Mouse (Mus musculus): ENCODE measurements at regions not wholly inside any gene's neighbourhood (a gene's known extent, or its start where the extent isn't known, plus 50 kb on each side); places are given as distances from the start of the nearest gene placed in this dataset.

DNA sequence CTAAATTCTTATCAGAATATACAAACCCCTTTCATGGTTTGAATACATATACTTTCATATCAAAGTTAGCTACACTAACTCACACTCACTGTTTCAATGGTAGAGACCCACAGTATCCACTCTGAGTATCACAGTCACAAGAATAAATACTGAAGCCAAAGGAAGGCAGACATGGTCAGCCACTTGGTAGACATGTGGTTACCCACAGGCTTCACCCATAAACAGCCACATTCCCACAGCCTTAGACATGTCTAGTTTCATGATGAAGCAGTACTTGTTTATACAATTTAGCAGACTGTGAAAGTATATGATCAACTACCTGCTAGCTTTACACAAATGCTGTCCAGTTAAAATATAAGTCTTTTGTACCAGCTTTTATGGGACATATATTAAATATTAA lies 159.0 kb downstream of the Sucnr1 start:
- Histone ChIP-seq H3K36me3 (ENCODE audit: control insufficient read depth, insufficient read depth, low read length) (no peaks in the 10 kb centered on the region), H3K27ac (ENCODE audit: low read depth, low read length) (no peak overlapping the region), H3K4me1 (ENCODE audit: control insufficient read depth, insufficient read depth, low read length) (no peaks in the 10 kb centered on the region), H3K4me3 (ENCODE audit: low read depth, low read length) (no peak overlapping the region), H3K27me3 (replicated peaks; ENCODE audit: control insufficient read depth, insufficient read depth, low read length) (no peaks in the 10 kb centered on the region), H3K4me2 (ENCODE audit: low read length) (no peak overlapping the region), H3K9ac (ENCODE audit: low read length) (no peak overlapping the region), H3K9me3 (replicated peaks; ENCODE audit: control insufficient read depth, low read length) (no peaks in the 10 kb centered on the region)
- ATAC-seq (no peak), DNase-seq (ENCODE audit: low spot score) (no peak)

GRCm38 (mm10) chr3:60266666-60267415 lies 185.2 kb downstream of the Sucnr1 start:
- Histone ChIP-seq H3K4me3 (ENCODE audit: low read depth, low read length) (no peak overlapping the region), H3K27me3 (replicated peaks; ENCODE audit: control insufficient read depth, insufficient read depth, low read length) (no peaks in the 10 kb centered on the region), H3K27ac (ENCODE audit: low read depth, low read length) (no peak overlapping the region), H3K9ac (ENCODE audit: low read length) (no peak overlapping the region), H3K36me3 (ENCODE audit: control insufficient read depth, insufficient read depth, low read length) (no peaks in the 10 kb centered on the region), H3K4me1 (ENCODE audit: control insufficient read depth, insufficient read depth, low read length) (no peaks in the 10 kb centered on the region), H3K4me2 (ENCODE audit: low read length) (no peak overlapping the region), H3K9me3 (replicated peaks; ENCODE audit: control insufficient read depth, low read length) (no peaks in the 10 kb centered on the region)
- no peak for DNase-seq (ENCODE audit: low spot score)
- WGBS: 91% methylated on average over 3 of the region's 3 CpGs
- ATAC-seq: no peak

GRCm38 (mm10) chr3:60267416-60268174 lies 185.9 kb downstream of the Sucnr1 start:
- Histone ChIP-seq H3K27me3 (replicated peaks; ENCODE audit: control insufficient read depth, insufficient read depth, low read length) (no peaks in the 10 kb centered on the region), H3K27ac (ENCODE audit: low read depth, low read length) (no peak overlapping the region), H3K9ac (ENCODE audit: low read length) (no peak overlapping the region), H3K4me3 (ENCODE audit: low read depth, low read length) (no peak overlapping the region), H3K4me2 (ENCODE audit: low read length) (no peak overlapping the region), H3K9me3 (replicated peaks; ENCODE audit: control insufficient read depth, low read length) (no peaks in the 10 kb centered on the region), H3K36me3 (ENCODE audit: control insufficient read depth, insufficient read depth, low read length) (no peaks in the 10 kb centered on the region), H3K4me1 (ENCODE audit: control insufficient read depth, insufficient read depth, low read length) (no peaks in the 10 kb centered on the region)
- DNase-seq (ENCODE audit: low spot score) (no peak), ATAC-seq (no peak)

DNA sequence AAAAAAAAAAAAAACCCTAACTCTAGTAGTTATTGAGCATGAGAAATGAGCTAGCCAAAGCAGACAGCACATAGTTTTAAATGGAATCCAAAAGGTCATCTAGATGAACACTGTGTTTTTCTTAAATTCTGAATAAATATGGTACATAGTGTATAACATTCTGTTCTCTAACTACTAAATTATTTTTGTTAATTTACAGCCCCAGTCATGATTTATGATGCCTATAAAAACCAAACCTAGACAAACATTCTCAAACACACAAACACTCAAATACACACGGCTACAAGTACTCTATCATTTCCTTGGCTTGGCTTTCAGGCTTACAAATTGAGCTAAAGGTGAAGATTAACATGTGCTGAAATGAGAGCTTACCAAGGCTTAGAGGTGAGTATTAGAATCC lies 188.8 kb downstream of the Sucnr1 start:
- Histone ChIP-seq H3K4me2 (ENCODE audit: low read length) (no peak overlapping the region), H3K36me3 (ENCODE audit: control insufficient read depth, insufficient read depth, low read length) (no peaks in the 10 kb centered on the region), H3K4me1 (ENCODE audit: control insufficient read depth, insufficient read depth, low read length) (no peaks in the 10 kb centered on the region), H3K27ac (ENCODE audit: low read depth, low read length) (no peak overlapping the region), H3K27me3 (replicated peaks; ENCODE audit: control insufficient read depth, insufficient read depth, low read length) (no peaks in the 10 kb centered on the region), H3K9ac (ENCODE audit: low read length) (no peak overlapping the region), H3K4me3 (ENCODE audit: low read depth, low read length) (no peak overlapping the region), H3K9me3 (replicated peaks; ENCODE audit: control insufficient read depth, low read length) (no peaks in the 10 kb centered on the region)
- 88% methylated on average over 1 of the region's 1 CpGs for WGBS
- no peak for DNase-seq (ENCODE audit: low spot score)
- no peak for ATAC-seq

DNA sequence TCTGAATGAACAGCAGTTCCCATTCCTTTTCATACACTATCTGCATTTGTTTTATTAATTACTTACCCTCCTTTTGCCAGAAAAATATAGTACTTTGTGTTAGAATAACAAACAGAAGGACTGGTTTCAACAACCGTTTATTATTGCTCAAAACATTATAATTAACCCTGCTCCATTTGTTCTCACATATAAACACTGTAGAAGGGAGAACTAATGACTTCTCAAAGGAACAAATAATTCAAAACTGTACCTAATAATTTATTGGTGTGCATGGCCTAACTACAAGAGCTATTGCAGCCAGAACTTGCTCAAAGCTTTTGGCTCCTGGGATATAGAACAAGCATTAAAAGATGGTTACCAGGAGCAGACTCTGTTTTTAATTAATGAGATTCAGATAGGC lies 192.1 kb downstream of the Sucnr1 start:
- Histone ChIP-seq H3K36me3 (ENCODE audit: control insufficient read depth, insufficient read depth, low read length) (no peaks in the 10 kb centered on the region), H3K4me3 (ENCODE audit: low read depth, low read length) (no peak overlapping the region), H3K4me2 (ENCODE audit: low read length) (no peak overlapping the region), H3K27me3 (replicated peaks; ENCODE audit: control insufficient read depth, insufficient read depth, low read length) (no peaks in the 10 kb centered on the region), H3K27ac (ENCODE audit: low read depth, low read length) (no peak overlapping the region), H3K9ac (ENCODE audit: low read length) (no peak overlapping the region), H3K9me3 (replicated peaks; ENCODE audit: control insufficient read depth, low read length) (no peaks in the 10 kb centered on the region), H3K4me1 (ENCODE audit: control insufficient read depth, insufficient read depth, low read length) (no peaks in the 10 kb centered on the region)
- DNase-seq (ENCODE audit: low spot score) (peak; percentile 34), ATAC-seq (no peak)
- WGBS: 51% methylated on average over 1 of the region's 1 CpGs

DNA sequence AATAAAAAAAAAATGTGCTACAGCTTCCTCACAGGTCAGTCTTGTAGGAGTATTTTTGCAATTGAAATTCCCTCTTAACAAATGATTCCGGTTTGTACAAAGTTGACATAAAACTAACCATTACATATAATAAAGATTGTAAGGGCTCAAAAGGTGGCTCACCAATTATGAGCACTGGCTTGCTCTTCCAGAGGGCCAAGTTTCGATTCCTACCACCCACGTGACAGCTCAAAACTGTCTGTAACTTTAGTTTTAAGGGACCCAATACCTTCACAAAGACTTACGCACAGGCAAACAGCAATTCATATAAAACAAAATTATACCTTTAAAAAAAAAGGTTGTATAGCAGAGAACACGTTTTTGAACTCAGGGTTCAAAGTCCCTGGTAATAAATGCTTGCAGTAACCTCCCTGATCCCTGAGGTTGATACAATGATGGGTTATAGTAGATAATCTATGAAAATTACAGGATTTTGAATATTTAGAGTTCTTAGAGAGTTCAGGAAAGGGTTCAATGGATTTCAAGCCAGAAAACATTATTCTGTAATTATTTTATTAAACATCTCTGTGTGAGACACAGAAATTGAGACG lies 193.7 kb downstream of the Sucnr1 start:
- Histone ChIP-seq H3K4me1 (ENCODE audit: control insufficient read depth, insufficient read depth, low read length) (no peaks in the 10 kb centered on the region), H3K27me3 (replicated peaks; ENCODE audit: control insufficient read depth, insufficient read depth, low read length) (no peaks in the 10 kb centered on the region), H3K9me3 (replicated peaks; ENCODE audit: control insufficient read depth, low read length) (no peaks in the 10 kb centered on the region), H3K4me2 (ENCODE audit: low read length) (no peak overlapping the region), H3K36me3 (ENCODE audit: control insufficient read depth, insufficient read depth, low read length) (no peaks in the 10 kb centered on the region), H3K27ac (ENCODE audit: low read depth, low read length) (no peak overlapping the region), H3K4me3 (ENCODE audit: low read depth, low read length) (no peak overlapping the region), H3K9ac (ENCODE audit: low read length) (no peak overlapping the region)
- ATAC-seq (no peak), DNase-seq (ENCODE audit: low spot score) (no peak)
- WGBS: 88% methylated on average over 6 of the region's 6 CpGs

- Histone ChIP-seq H3K9me3 (replicated peaks; ENCODE audit: control insufficient read depth, low read length) (no peaks in the 10 kb centered on the region), H3K4me1 (ENCODE audit: control insufficient read depth, insufficient read depth, low read length) (no peaks in the 10 kb centered on the region), H3K36me3 (ENCODE audit: control insufficient read depth, insufficient read depth, low read length) (no peaks in the 10 kb centered on the region), H3K27ac (ENCODE audit: low read depth, low read length) (no peak overlapping the region), H3K27me3 (replicated peaks; ENCODE audit: control insufficient read depth, insufficient read depth, low read length) (no peaks in the 10 kb centered on the region), H3K9ac (ENCODE audit: low read length) (no peak overlapping the region), H3K4me3 (ENCODE audit: low read depth, low read length) (no peak overlapping the region), H3K4me2 (ENCODE audit: low read length) (no peak overlapping the region)
- 94% methylated on average over 1 of the region's 1 CpGs for WGBS
- ATAC-seq: no peak
- no peak for DNase-seq (ENCODE audit: low spot score)
Observed at GRCm38 (mm10) chr3:60277791-60278190, 194.8 kb upstream of the Mbnl1 start.

DNA sequence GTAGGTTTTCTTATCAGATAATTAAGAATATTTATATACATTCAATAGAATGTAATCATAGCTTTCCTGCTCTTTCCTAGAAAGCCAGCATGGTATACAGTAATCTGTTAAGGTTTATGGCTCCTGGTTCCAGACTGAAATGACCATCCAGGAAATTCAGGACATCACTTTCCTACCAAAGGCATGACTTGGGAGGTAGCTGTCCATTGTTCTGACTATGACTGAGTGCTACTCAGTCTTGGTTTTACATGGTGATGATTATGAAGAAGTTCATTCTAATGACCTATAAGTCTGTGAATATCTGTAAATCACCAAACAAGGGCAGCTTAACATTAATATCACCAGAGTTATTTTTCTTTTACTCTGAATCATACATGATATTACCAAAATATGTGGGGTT lies 191.4 kb upstream of the Mbnl1 start:
- DNase-seq (ENCODE audit: low spot score) (no peak), ATAC-seq (no peak)
- Histone ChIP-seq H3K9ac (ENCODE audit: low read length) (no peak overlapping the region), H3K36me3 (ENCODE audit: control insufficient read depth, insufficient read depth, low read length) (no peaks in the 10 kb centered on the region), H3K4me3 (ENCODE audit: low read depth, low read length) (no peak overlapping the region), H3K27me3 (replicated peaks; ENCODE audit: control insufficient read depth, insufficient read depth, low read length) (no peaks in the 10 kb centered on the region), H3K27ac (ENCODE audit: low read depth, low read length) (no peak overlapping the region), H3K9me3 (replicated peaks; ENCODE audit: control insufficient read depth, low read length) (no peaks in the 10 kb centered on the region), H3K4me2 (ENCODE audit: low read length) (no peak overlapping the region), H3K4me1 (ENCODE audit: control insufficient read depth, insufficient read depth, low read length) (no peaks in the 10 kb centered on the region)

DNA sequence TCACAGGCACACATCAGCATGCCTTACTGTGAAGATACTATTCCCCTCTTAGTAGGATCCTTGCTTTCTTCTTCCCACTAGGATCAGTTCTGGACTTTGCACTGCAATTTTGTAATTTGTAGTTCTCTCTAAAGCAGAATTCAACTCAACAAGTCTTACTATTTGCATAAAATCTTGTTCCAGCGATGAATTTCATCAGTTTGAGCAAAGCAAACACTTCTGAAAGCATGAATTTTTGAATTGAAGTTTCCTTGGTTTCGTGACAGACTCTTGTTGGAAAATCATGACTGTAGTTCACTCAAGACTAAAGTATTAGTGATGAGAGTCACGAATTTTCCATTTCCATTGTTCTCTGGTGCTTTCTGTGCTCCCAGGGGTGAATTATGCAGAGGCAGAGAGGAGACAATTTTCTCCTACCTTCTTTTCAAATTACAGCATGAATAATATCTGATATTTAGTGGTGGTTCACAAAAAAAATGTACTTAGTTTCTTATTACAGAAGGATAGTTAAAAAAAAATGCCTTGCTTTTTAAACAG lies 190.6 kb upstream of the Mbnl1 start:
- H3K4me2 ChIP-seq (ENCODE audit: low read length): no peak overlapping the region
- DNase-seq (ENCODE audit: low spot score): peak; percentile 9
- H3K4me1 ChIP-seq (ENCODE audit: control insufficient read depth, insufficient read depth, low read length): no peaks in the 10 kb centered on the region
- H3K4me3 ChIP-seq (ENCODE audit: low read depth, low read length): no peak overlapping the region
- H3K9ac ChIP-seq (ENCODE audit: low read length): no peak overlapping the region
- WGBS: 73% methylated on average over 3 of the region's 3 CpGs
- no peaks in the 10 kb centered on the region for H3K9me3 ChIP-seq (replicated peaks; ENCODE audit: control insufficient read depth, low read length)
- H3K27me3 ChIP-seq (replicated peaks; ENCODE audit: control insufficient read depth, insufficient read depth, low read length): no peaks in the 10 kb centered on the region
- no peak for ATAC-seq
- H3K36me3 ChIP-seq (ENCODE audit: control insufficient read depth, insufficient read depth, low read length): no peaks in the 10 kb centered on the region
- no peak overlapping the region for H3K27ac ChIP-seq (ENCODE audit: low read depth, low read length)

Data from forebrain, embryonic 14.5 days (tissue).